Mouse (Mus musculus) liver, postnatal 0 days (tissue): ENCODE results near the gene Gm7544.

ENCODE experiments used
- CTCF ChIP-seq: sonication (generic); IDR thresholded peaks from 2 replicates; pipeline ENCODE4 v1.5.1; 2016; ENCODE audit warnings: antibody characterized with exemption, low read depth
- EP300 ChIP-seq: IDR thresholded peaks from 2 replicates; pipeline ENCODE4 v1.6.1; 2016; ENCODE audit warnings: antibody characterized with exemption, low read depth, mild to moderate bottlenecking

- TF ChIP-seq CTCF (peak; percentile 83), EP300 (no peak)
Observed at GRCm38 (mm10) chr1:82987530-82988198, 31.9 kb upstream of the Gm7544 start.
